Mouse (Mus musculus): Measurements from ENCODE around the gene Pde9a.

Gene Pde9a

DNA sequence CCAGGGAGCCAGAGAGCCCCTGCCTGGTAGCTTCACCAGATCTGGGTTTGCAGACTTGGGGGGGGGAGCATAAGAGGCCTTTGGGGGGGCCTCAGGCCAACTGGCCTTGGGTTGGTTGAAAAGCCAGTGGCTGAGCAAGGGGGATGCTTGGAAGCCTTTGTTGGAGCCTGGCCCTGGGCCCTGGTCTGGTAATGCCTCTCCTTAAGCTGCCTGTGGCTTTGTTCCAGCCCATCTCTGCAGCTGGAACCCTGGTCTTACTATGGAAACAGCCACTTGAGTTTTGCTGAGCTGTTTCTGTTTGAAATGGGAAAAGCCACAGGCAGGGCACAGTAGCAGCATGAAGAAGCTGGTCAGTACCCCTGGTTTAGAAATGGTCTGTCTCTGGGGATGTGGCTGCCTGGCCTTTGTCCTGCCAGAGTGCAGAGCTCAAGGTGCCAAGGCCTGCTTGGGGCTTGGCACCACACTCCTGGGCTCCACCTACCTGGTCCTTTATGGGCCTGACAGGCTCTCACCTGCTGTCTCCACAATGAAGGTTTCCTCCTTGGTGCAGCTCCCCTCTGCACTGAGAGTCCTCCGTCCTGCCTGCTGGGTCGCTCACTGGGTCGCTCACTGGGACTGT is 3.5 kb downstream of the Pde9a start:
- DNase-seq = no peak

DNA sequence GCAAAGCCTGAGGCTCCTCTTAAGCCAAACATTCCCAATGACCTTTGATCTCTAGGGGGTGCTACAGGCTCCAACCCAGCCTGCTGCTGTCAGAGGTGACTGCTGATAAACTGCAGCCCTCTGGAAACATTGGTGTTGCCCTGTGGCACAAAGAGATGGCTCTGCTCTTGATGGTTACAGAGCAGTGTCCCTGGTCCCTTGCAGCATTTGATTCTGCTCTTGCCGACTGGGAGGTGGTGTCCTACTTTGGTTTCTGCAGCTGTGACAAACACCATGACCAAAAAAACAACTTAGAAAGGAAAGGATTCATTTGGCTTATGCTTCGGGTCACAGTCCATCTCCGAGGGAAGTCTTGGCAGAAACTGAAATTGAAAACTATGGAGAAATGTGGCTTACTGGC is 5.5 kb downstream of the Pde9a start:
- no peak for DNase-seq

DNA sequence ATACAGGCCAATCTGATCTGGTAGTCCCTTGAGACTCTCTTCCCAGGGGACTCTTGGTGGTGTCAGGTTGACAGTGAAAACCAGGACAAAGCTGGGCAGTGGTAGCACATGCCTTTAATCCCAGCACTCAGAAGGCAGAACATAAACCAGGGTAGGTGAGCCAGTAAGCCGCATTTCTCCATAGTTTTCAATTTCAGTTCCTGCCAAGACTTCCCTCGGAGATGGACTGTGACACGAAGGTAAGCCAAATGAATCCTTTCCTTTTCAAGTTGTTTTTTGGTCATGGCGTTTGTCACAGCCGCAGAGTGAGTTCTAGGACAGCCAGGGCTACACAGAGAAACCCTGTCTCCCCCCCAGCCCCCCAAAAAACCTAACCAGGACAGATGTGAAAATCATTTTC is 6.0 kb downstream of the Pde9a start:
- no peak for DNase-seq

DNA sequence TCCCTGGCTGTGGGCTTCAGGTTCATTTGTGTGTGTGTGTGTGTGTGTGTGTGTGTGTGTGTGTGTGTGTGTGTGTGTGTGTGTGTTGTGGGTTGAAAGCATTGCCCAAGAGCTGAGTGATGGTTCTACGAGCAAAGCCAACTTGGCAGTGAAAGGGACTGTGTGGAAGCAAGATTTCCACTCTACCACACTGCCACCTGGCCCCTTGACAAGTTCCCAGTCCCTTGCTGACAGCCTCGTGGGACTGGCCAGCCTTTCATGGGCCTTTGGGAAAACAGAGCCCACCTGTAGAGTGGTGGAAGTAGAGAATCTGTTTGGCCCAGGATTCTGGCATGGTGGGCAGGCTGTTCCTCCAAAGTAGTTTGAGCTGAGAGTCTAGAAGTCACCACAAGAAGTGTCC is 7.8 kb downstream of the Pde9a start:
- DNase-seq = no peak

DNA sequence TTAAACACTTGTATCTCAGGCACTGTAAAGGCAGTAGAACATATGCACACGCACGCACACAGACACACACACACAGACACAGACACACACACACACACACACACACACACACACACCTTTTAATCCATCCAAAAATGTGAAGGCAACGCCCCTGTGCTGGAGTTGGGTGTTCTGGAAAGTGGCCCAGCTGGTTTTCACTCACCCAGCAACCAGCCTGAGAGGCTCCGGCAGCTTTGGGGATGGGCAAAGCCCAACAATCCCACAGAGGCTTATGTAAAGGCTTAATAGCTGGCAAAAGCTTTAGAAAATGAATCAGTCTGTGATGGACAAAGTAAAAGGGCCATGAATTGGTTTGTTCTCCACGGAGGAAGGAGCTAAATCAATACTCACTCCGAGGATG is 14.3 kb downstream of the Pde9a start:
- DNase-seq = no peak

DNA sequence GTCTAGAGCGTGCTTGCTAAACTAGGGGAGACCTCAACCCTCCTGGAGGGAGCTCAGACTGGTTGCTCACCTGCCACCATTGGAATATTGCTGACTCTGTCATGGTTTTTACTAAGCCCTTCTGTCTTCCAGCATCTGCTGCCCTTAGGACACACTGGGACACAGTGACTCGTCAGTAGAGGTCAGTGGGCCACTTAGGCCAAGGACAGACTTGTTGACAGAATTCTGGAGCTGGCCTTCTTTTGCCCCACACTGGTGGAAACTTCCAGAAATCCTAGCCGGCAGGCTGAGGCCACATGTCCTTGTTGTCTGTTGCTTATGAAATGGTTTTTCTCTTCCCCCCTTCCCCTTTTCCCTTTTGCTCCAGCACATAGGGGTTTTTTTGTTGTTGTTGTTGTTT is 15.2 kb downstream of the Pde9a start:
- DNase-seq = no peak

DNA sequence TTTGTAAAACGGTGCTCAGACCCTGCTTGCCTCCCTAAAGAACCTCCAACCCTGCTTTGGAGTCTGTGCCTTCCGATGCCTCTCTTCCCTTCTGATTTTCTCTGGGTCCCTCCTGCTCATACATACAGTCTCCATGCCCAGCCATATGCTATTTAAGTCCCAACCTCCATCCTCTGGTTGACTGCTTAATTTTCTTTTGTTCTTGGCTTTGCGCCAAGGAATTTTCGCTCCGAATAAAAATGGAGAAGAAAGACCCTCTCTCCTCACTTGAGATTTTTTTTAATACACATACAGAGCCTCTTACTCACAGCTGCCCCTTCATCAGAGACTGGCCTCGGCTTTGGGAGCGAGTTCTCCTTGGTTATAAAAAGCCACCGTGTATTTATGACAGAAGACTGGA is 16.7 kb downstream of the Pde9a start:
- DNase-seq = no peak

DNA sequence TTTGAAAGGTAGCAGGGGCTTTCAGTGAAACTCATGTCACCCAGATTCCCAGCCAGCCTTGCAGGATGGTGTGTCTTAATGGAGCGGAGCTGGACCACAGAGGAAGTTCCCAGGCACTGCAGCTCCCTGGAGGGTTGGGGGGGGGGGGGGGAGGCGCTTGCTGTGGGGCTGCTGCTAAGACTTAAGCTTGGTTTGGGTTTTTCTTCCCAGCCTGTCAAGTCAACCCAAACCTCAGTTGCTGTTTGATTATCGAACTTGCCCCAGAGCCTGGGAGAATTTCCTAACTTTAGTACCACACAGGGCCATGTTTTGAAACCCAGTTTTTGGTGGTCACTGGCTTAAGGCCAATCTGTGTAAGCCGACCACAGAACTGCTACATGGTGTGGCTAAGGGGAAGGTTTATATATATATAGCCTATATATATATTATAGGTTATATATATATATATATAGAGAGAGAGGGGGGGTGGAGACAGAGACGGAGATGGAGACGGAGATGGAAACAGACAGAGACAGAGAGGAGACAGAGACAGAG is 19.8 kb downstream of the Pde9a start:
- DNase-seq = no peak

DNA sequence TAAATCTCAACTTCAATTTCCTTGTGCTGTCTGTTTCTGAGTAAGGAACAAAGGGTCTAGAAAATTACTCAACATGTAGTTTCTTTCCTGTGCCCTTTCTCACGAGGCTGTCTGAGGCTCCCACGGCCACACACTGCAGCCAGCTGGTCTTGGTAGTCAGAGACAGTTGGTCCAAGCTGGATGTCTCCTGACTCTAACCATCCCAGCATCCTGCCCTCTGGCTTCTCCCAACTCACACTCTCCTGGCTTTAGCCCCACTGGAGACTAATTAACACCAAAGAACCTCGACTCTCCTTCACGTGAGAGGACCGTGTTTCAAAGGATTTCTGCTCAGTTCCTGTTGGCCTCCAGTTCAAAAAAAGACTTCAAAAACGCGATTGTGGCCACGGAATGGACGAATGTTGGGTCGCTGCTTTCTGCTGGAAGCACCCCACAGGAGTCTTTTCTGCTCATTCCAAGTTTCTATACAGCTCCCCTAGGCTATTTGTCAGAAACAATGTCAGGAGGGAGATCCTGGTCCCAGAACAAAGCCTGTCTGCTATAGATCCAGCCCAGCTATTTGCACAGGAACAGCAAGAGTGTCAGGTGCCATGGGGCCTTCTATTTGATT is 23.8 kb downstream of the Pde9a start:
- no peak for DNase-seq

DNA sequence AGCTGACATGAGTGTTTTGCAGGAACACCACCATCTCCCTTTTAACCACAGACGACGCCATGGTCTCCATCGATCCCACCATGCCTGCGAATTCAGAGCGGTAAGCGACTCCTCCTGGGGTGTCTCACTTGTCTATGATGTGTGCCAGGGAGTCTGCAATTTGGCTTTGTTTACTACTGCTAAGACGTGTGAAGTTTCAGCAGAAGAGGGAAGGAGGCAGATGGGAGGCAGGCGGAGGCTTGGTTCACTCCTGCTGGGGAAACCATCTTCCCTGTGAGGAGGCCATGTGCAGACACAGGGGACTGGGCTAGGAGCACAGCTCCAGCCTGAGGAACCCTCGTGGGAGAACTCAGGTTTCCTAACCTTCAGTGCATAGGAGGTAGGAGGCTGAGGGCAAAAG is 29.2 kb downstream of the Pde9a start:
- peak; percentile 25 for DNase-seq

DNA sequence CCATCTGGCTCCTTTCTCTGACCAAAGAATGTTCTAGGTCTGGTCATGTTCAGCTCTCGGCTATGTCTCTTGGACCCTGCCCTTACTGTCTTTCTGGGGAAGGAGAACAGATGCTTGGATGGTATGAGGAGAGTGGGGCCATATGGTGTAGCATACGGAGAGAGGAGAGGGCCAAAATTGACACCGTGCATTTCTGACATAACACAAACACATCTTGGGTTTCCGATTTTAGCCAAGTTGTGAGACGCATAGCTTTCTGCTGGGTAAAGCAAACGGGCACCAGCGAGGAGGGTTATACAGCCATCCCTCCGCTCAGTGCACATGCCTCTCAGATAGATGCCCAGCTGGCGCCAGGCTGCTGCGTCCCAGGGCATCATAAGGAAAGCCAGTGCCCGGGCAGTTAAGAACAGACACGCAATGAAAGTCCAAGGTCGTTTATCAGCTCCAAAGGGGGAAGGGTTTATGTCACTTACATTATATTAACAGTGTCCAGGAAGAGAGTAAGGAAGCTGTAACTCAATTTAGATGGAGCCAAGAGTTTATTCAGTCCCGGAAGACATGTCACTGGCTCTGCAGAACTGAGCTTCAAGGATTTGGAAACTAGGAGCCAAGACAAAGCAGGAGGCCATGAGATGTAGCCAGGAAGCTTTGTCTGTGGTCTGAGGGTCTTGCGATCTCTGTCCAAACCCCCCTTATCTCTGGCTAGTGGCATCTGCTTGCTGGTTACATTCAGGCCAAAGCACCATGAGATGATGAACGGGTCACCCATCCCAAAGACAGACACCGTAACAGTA is 33.0 kb downstream of the Pde9a start:
- DNase-seq = peak; percentile 44

DNA sequence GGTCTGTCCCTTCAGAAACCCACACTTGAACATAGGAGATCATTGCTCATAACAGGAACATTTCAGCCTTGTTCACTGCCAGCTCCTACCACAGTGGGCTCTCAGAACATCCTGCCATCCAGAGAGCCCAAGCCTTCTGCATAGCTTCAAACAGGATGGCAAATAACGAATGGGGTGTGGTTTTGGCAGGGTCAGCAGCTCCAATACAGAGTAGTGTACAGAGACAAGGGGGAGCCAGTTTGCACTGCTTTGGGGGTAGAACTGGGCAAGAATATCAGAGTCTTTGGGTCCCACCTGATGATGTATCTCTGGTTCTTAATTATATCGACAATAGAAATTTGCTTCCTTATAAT is 33.6 kb downstream of the Pde9a start:
- no peak for DNase-seq

DNA sequence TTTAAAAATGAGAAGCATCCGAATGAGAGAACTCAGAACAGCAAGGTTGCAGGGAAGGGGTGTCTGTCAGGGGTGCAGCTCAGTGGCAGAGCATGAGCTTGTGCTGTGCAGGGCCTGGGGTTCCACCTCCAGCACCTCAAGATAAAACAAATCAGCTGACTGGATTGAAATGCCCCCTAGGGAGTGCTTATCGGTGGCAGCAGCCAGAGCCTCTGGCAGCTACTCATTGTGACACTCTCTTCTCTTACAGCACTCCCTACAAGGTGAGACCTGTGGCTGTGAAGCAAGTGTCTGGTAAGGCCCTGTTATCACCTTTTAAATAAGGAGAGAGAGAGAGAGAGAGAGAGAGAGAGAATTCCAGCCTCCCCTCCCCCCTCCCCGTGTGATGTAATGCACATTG is 34.0 kb downstream of the Pde9a start:
- no peak for DNase-seq

DNA sequence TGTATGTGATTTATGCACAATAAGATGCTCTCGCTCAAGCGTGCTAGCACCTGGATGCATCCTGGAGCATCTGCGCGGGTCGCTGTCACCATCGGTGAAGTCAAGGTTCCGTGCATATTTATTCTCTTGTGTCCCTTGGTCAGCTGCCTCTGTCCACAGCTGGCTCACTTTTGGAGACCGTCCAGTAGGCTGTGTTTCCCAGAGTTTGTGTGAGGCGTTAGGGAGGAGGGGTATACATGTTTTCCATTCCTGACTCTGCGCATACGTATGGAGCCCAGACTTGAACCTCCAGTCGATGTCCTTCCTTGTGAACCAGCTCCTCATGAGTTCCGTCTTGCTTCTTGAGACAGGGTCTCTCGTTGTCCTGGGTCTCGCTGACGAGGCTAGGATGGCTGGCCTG is 34.6 kb downstream of the Pde9a start:
- no peak for DNase-seq

DNA sequence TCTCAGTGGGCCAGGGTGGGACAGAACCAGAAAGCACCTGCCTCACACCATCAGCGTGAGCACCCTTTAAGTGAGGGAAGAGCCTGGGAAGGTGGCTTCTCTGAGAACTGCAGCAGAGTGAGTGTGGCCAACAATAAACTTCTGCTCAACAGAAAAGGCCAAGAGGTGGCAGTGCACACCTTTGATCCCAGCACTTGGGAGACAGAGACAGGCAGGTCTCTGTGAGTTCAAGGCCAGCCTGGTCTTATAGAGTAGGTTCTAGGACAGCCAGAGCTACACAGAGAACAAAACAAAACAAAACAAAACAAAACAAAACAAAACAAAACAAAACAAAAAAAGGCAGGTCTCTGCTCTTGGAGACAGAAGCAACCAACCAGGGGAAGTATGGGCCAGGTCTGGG is 36.4 kb downstream of the Pde9a start:
- DNase-seq = no peak

DNA sequence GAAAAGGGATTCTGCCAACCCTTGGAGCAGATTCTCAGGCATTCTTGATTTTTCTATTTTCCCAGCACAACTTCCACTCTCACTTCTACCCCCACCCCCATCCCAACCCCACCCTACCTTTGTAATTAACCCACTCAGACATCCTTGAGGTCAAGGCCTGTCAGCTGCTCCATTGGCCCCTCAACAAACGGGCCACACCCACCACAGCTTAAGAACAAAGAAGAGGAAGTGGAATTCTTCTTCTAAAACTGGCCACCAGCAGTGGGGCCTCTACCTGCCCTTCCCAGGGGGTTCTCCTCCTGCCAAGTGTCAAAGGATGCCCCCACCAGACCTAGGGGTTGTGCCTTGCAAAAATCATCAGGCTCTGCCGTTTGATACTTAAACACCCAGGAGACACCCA is 37.0 kb downstream of the Pde9a start:
- DNase-seq = no peak

DNA sequence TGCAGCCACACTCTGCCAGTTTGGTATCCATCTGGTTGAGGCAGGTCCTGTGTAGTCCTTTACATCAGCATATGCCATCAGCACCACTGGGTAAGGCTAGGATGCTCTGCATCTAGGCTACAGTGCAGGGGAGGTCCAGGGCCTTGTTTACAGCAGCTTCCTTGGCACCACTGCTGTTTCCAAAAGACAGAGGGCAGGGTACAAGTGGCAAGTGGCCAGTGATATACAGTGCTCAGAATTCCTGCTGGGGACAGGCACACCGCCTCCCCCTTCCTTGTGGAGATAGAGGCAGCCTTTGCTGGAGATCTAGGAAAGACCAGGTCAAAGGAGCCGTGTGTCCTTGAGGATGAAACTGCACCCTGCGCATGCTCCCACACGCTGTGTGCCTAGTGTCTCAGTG is 38.3 kb downstream of the Pde9a start:
- DNase-seq = no peak

DNA sequence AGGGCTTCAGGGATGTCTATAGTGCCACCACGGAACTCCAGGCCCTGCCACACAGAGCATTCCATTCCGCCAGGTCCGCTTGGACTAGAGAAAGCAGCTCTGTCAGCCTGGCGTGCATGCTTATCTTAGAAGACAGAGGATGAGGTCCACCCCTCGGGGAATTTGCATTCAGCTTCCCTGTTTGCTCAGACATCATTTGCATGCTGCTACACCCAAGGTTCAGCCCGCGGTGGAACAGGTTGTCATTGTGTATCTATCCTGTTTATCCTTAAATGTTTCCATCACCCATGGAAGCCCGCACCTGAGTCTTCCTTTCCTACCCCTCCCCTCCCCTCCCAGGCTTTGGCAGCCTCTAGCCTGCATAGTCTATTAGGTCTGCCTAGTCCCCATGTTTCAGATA is 38.8 kb downstream of the Pde9a start:
- no peak for DNase-seq

DNA sequence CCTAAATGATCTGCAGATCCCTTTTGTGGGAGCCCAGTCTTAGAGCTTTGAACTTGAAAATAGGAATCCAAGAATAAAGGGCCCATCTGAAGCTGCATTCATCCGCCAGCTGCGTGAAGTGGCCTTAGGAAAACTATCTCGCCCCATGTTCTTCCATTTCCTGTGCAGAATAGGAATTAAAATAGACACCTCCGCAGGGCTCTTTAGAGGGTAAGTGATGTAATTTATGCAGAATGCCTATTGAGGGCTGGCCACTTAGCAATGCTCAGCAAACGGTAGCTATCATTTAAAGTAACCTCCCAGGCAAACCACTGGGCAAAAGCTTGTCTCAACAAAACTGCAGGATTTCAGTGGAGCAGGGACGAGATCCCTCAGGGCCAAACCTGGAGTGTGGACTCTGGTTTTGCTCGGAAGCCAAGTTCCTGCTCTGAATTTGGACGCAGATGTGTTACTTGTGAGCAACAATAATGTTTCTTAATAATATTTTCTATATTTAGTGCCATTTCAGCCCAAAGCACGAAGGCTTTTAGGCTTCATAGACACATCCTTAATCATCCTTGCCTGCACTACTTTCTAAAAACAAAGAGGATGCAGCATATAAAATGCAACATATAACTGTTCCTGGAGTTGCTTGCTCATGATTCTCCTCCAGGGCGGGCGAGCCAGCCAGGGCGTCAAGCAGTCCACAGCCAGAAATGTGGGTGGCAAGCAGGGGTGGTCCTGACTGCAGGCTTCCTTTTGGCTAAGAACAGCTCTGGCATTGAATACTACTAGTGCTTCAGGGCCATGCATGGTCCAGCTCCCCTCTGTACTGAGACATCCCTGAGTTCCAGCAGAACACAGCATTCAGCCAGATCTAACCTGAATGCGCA is 40.1 kb downstream of the Pde9a start:
- no peak for DNase-seq

DNA sequence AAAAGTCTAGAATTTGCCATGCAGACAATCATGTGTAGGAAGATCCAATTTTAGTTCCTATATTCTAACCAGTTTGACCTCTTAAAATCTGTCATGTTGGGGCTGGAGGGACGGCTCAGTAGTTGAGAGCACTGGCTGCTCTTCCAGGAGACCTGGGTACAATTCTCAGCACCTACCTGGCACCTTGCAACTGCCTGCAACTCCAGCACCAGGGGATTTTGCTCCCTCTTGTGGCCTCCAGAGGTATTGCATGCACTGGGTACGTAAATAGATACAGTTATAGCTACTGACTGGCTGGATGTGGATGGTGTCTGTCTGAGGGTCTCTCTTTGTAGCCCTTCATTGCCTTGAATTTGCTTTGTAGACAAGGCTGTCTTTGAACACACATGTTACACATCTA is 43.4 kb downstream of the Pde9a start:
- no peak for DNase-seq

DNA sequence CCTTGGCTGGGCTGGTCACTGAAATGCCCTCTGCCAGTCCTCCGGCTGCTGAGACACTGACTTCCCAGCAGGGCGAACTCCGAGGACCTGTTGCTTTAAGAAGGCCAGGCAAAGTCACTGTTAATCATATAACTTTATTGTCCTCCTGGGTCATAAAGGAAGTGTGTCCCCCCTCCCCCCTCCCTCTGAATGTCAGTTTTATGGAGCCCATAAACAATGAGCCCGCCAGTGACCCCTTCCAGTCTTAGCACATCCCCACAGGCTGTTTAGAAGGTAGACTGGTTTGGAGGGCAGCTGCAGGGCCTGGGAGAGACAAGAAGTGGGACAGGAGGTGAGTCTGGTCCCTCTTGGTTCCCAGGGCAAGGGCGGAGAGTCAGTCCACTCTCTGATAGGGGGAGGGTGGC is 46.9 kb downstream of the Pde9a start:
- DNase-seq = no peak

DNA sequence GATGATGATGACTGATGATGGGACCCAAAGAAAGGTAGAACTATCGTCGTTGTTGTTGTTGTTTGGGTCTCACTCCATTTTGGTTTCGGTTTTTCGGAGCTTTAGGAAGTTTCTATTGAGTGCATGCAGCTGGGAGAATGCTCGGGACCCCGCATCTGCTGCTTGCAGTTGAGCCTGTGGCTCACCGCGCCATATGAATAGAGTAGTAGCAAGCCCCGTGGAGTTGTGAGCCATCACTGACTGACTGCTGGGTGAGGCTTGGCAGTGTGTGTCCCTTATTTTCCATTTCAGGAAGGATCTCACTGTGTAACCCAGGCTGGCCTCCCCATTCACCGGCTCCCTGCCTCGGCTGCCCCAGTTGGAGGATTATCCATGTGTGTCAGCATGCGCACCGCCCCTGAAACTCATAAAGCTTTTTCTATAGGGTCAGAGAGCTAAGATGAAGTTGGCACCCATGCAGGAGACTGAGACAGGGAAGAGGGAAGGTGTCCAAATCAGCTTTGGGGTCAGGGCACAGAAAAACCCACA is 47.5 kb downstream of the Pde9a start:
- no peak for DNase-seq

Data from right cerebral cortex, postnatal 4 days (tissue).